Mouse (Mus musculus) E14TG2a.4 (cell line): Measurements from ENCODE around the gene Ubl5.
"Not testable (repeated sequence)": the region's sequence is repeated elsewhere in the genome, so short reads cannot be mapped to it uniquely, and the experiment has no call there.

Experiments used
- CTCF ChIP-seq: conservative IDR thresholded peaks from 2 replicates; pipeline ENCODE4 v1.5.1; 2014; ENCODE audit warnings: low read length
- NANOG ChIP-seq: IDR thresholded peaks from 2 replicates; pipeline ENCODE4 v1.6.1; 2014; ENCODE audit warnings: borderline replicate concordance, low read length, mixed read lengths

GRCm38 (mm10) chr9:20635676-20636075 lies 7.0 kb upstream of the Ubl5 start:
- TF ChIP-seq CTCF, NANOG: not testable (repeated sequence)
